Mouse (Mus musculus) CH12.LX (cell line): ENCODE measurements around the gene Polr2a. TPM values are rescaled to one million over a fixed set of nuclear protein-coding genes. Genes with fewer than 3 reads are reported as not detected.

Source experiments
- DNase-seq: peaks from one replicate; pipeline ENCODE4 v3.0.0-alpha.2; 2013; ENCODE audit errors: extremely low read depth
- H3K27ac ChIP-seq: 2 replicates; pipeline ENCODE4 v1.5.1; 2012; ENCODE audit warnings: low read depth, mild to moderate bottlenecking, control low read depth, moderate library complexity; ENCODE audit not compliant: insufficient read depth
- H3K27me3 ChIP-seq: replicated peaks from 2 replicates; pipeline ENCODE3; 2012; ENCODE audit warnings: inconsistent platforms
- H3K36me3 ChIP-seq, 2 experiments: replicated peaks in 1 of 2; 2 replicates each; pipeline versions ENCODE3 to v1.6.1; 2012; ENCODE audit warnings: inconsistent platforms in 1 of 2, low read length in 1 of 2, mild to moderate bottlenecking in 1 of 2, mixed read lengths in 1 of 2, moderate library complexity in 1 of 2; ENCODE audit not compliant: control insufficient read depth in 1 of 2, insufficient read depth in 1 of 2
- H3K4me1 ChIP-seq, 2 experiments: 2 replicates each; pipeline ENCODE4 v1.6.1; 2012; ENCODE audit warnings: inconsistent platforms in 1 of 2, moderate library complexity in 1 of 2; ENCODE audit not compliant: insufficient read depth in 2 of 2, control insufficient read depth in 1 of 2
- H3K4me2 ChIP-seq: 2 replicates; pipeline ENCODE4 v1.6.1; 2012; ENCODE audit warnings: low read depth, mild to moderate bottlenecking, control low read depth; ENCODE audit not compliant: poor library complexity, insufficient read depth, severe bottlenecking
- H3K4me3 ChIP-seq, 3 experiments: fragments of 150-350 bp in 1 of 3; sonication (generic) in 1 of 3; replicated peaks in 1 of 3; 2 replicates each; pipeline versions ENCODE3 to v1.5.1; 2011 to 2012; ENCODE audit warnings: low read depth in 2 of 3, low read length in 2 of 3, mild to moderate bottlenecking in 2 of 3, moderate library complexity in 2 of 3, control low read depth in 1 of 3, improper control_type of control experiment in 1 of 3, inconsistent platforms in 1 of 3, mixed read lengths in 1 of 3; ENCODE audit not compliant: poor library complexity in 1 of 3
- H3K79me2 ChIP-seq: replicated peaks from 2 replicates; pipeline ENCODE4 v1.6.1; 2012; ENCODE audit warnings: mild to moderate bottlenecking, moderate library complexity; ENCODE audit not compliant: control insufficient read depth, poor library complexity, insufficient read depth, severe bottlenecking; ENCODE audit errors: extremely low read depth
- H3K9ac ChIP-seq: 2 replicates; pipeline ENCODE4 v1.6.1; 2012; ENCODE audit warnings: low read depth, mild to moderate bottlenecking, control low read depth, moderate library complexity; ENCODE audit not compliant: insufficient read depth
- H3K9me3 ChIP-seq: replicated peaks from 2 replicates; pipeline ENCODE3; 2012; ENCODE audit warnings: low read length, inconsistent platforms, mixed read lengths
- BHLHE40 ChIP-seq: IDR thresholded peaks from 2 replicates; pipeline ENCODE4 v1.6.1; 2011; ENCODE audit warnings: mild to moderate bottlenecking, low read depth, low read length, improper control_type of control experiment
- CHD2 ChIP-seq: IDR thresholded peaks from 2 replicates; pipeline ENCODE4 v1.6.1; 2011; ENCODE audit warnings: low read length, improper control_type of control experiment
- ELF1 ChIP-seq: IDR thresholded peaks from 2 replicates; pipeline ENCODE4 v1.6.1; 2014; ENCODE audit warnings: low read depth, mild to moderate bottlenecking, inconsistent platforms, low read length, improper control_type of control experiment
- EP300 ChIP-seq: IDR thresholded peaks from 2 replicates; pipeline ENCODE4 v1.6.1; 2011; ENCODE audit warnings: low read length, improper control_type of control experiment
- ETS1 ChIP-seq: conservative IDR thresholded peaks from 2 replicates; pipeline ENCODE4 v1.6.1; 2012; ENCODE audit warnings: low read depth, mild to moderate bottlenecking, inconsistent platforms, low read length, improper control_type of control experiment, moderate library complexity
- GABPA ChIP-seq: IDR thresholded peaks from 2 replicates; pipeline ENCODE4 v1.6.1; 2012; ENCODE audit warnings: low read depth, low read length, improper control_type of control experiment, inconsistent platforms; ENCODE audit not compliant: insufficient replicate concordance
- MAFK ChIP-seq: IDR thresholded peaks from 2 replicates; pipeline ENCODE4 v1.6.1; 2011; ENCODE audit warnings: low read length, improper control_type of control experiment; ENCODE audit not compliant: insufficient replicate concordance
- MAX ChIP-seq: IDR thresholded peaks from 2 replicates; pipeline ENCODE4 v1.6.1; 2011; ENCODE audit warnings: low read length, improper control_type of control experiment
- MXI1 ChIP-seq: IDR thresholded peaks from 2 replicates; pipeline ENCODE4 v1.6.1; 2011; ENCODE audit warnings: mild to moderate bottlenecking, low read depth, low read length, improper control_type of control experiment
- PAX5 ChIP-seq: IDR thresholded peaks from 2 replicates; pipeline ENCODE4 v1.6.1; 2012; ENCODE audit warnings: low read length, inconsistent platforms, mixed read lengths
- POLR2A ChIP-seq: IDR thresholded peaks from 2 replicates; pipeline ENCODE4 v1.6.1; 2011; ENCODE audit warnings: low read depth, mild to moderate bottlenecking, improper control_type of control experiment, low read length
- RCOR1 ChIP-seq: conservative IDR thresholded peaks from 2 replicates; pipeline ENCODE4 v1.6.1; 2012; ENCODE audit warnings: low read depth, mild to moderate bottlenecking, inconsistent platforms, low read length, improper control_type of control experiment
- SMC3 ChIP-seq: IDR thresholded peaks from 2 replicates; pipeline ENCODE4 v1.6.1; 2011; ENCODE audit warnings: low read depth, low read length, improper control_type of control experiment
- TBP ChIP-seq: conservative IDR thresholded peaks from 2 replicates; pipeline ENCODE4 v1.6.1; 2011; ENCODE audit warnings: low read depth, low read length, improper control_type of control experiment
- TCF12 ChIP-seq: IDR thresholded peaks from 2 replicates; pipeline ENCODE4 v1.6.1; 2014; ENCODE audit warnings: low read depth, mild to moderate bottlenecking, inconsistent platforms, low read length, improper control_type of control experiment
- ZMIZ1 ChIP-seq: IDR thresholded peaks from 2 replicates; pipeline ENCODE4 v1.6.1; 2012; ENCODE audit warnings: low read depth, mild to moderate bottlenecking, inconsistent platforms, low read length, improper control_type of control experiment
- dilution Hi-C: fragments of 300-500 bp; cut with MboI; formaldehyde crosslinking; loops from 2 replicates; pipeline ENCODE4 v1.14.3; 2020; ENCODE audit warnings: low sequenced_read_pairs; ENCODE audit not compliant: extremely low pct_unique_long_range_greater_than_20kb, extremely low pct_ligation_motif_present
- in situ Hi-C: fragments of 300-500 bp; cut with MboI; formaldehyde crosslinking; loops from 3 replicates; pipeline ENCODE4 v1.14.3; 2019; ENCODE audit warnings: low sequenced_read_pairs, low pct_ligation_motif_present, low pct_unique_long_range_greater_than_20kb, mixed read lengths
- polyA plus RNA-seq: library from polyadenylated mRNA; unstranded; fragments of >175 nt; gene quantifications from 2 replicates; pipeline ENCODE4 v1.2.1, GENCODE M21; 2012; ENCODE audit warnings: low read depth; ENCODE audit not compliant: insufficient read length
- total RNA-seq, 2 experiments: library from RNA; depleted of rRNA; stranded (reverse); fragments of 300-350 nt in 1 of 2; fragments of >200 nt in 1 of 2; gene quantifications; 2 replicates each; pipeline ENCODE4 v1.2.3; 2012 to 2014

The Polr2a gene
- total and polyA plus RNA-seq, 3 experiments = 14.8 to 162 (median 45.0) TPM

DNA sequence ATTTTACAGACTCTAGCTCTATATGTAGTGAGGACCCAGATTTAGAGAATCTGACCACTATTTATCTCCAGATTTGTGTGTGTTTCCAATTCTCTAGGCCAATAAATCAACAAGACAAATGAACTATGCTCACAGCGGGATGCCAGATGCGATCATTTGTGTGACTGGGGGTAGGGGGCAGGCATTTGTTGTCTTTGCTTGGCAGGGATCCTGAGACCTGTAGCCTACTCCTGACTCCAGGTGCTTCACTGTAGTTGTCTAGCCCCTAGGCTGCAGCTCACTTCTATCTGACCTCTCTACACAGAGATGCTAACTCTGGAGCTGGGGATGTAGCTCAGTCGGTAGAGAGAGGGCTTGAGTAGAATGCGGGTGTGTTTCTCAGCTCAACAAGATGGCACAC is 23.4 kb upstream of the Polr2a start:
- dilution Hi-C loops (no loop called here), in situ Hi-C loops (no loop called here)
- Histone ChIP-seq H3K4me1 (peaks cover 17 to 47% of the 10 kb centered on the region in 2 experiments), H3K36me3 (peaks cover 4 to 35% of the 10 kb centered on the region in 2 experiments), H3K27me3 (no peaks in the 10 kb centered on the region), H3K9me3 (no peaks in the 10 kb centered on the region), H3K79me2 (no peaks in the 10 kb centered on the region), H3K27ac (no peak overlapping the region), H3K4me2 (no peak overlapping the region), H3K9ac (no peak overlapping the region), H3K4me3 (no peak overlapping the region)
- no peak for DNase-seq
- TF ChIP-seq ETS1 (no peak), RCOR1 (no peak), PAX5 (no peak), EP300 (no peak), SMC3 (no peak), GABPA (no peak), TBP (no peak), CHD2 (no peak), POLR2A (no peak), ELF1 (no peak), MAX (no peak)

DNA sequence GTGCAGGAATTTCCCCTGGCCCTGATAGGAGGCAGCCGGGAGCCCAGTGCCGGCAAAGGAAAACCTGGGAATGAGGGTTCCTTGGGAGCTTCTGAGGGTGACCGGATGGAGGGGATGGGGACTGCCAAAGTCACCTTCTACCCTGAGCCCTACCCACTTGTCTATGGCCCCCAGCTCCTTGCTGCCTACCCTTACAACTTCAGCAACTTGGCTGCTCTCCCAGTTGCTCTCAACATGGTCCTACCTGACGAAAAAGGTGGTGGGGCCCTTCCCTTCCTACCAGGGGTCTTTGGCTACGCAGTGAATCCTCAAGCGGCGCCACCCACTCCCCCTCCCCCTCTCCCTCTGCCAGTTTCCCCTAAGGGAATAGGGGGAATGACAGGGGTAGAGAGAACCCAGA is 20.5 kb upstream of the Polr2a start:
- no peak for TF ChIP-seq MXI1
- TF ChIP-seq TBP = no peak
- TF ChIP-seq MAFK = no peak
- TF ChIP-seq MAX = no peak
- H3K27me3 ChIP-seq = no peaks in the 10 kb centered on the region
- H3K27ac ChIP-seq = no peak overlapping the region
- H3K9me3 ChIP-seq = no peaks in the 10 kb centered on the region
- no peak overlapping the region for H3K4me3 ChIP-seq
- no peak overlapping the region for H3K9ac ChIP-seq
- peaks cover 8 to 40% of the 10 kb centered on the region in 2 experiments for H3K36me3 ChIP-seq
- dilution Hi-C loops = no loop called here
- in situ Hi-C loops = no loop called here
- no peak for DNase-seq
- H3K4me2 ChIP-seq = no peak overlapping the region
- no peaks in the 10 kb centered on the region for H3K79me2 ChIP-seq
- peaks cover 40 to 66% of the 10 kb centered on the region in 2 experiments for H3K4me1 ChIP-seq

GRCm38 (mm10) chr11:69778258-69778982 is 20.0 kb upstream of the Polr2a start:
- TF ChIP-seq BHLHE40 (no peak), ETS1 (no peak), ZMIZ1 (no peak), TCF12 (no peak)
- H3K79me2 ChIP-seq = no peaks in the 10 kb centered on the region
- DNase-seq = no peak
- in situ Hi-C loops = no loop called here
- H3K36me3 ChIP-seq = peaks cover 8 to 40% of the 10 kb centered on the region in 2 experiments
- no peak overlapping the region for H3K4me2 ChIP-seq
- H3K9ac ChIP-seq = no peak overlapping the region
- H3K4me3 ChIP-seq = no peak overlapping the region
- no peaks in the 10 kb centered on the region for H3K27me3 ChIP-seq
- dilution Hi-C loops = no loop called here
- H3K4me1 ChIP-seq = peaks cover 40 to 71% of the 10 kb centered on the region in 2 experiments
- H3K27ac ChIP-seq = no peak overlapping the region
- no peaks in the 10 kb centered on the region for H3K9me3 ChIP-seq
